Mouse (Mus musculus): ENCODE data around the gene Abcc6.
"Not testable (repeated sequence)": the region's sequence is repeated elsewhere in the genome, so short reads cannot be mapped to it uniquely, and the experiment has no call there.

Gene Abcc6

DNA sequence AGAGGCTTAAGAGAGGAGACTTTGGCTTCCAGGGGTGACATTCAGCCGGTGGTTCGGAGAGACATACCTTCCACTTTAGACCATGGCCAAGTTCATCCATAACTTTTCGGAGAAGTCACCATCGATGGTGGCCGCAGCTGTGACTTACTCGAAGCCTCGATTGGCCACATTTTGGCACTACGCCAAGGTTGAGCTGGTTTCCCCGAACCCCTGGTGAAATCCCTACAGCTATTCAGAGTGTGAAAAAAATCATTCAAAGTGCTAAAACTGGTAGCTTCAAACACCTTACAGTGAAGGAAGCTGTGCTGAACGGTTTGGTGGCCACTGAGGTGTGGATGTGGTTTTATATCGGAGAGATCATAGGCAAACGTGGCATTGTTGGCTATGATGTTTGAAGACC, 96.3 kb downstream of the Abcc6 start:
- not testable (repeated sequence) for DNase-seq (ENCODE audit: low read depth, low spot score)

DNA sequence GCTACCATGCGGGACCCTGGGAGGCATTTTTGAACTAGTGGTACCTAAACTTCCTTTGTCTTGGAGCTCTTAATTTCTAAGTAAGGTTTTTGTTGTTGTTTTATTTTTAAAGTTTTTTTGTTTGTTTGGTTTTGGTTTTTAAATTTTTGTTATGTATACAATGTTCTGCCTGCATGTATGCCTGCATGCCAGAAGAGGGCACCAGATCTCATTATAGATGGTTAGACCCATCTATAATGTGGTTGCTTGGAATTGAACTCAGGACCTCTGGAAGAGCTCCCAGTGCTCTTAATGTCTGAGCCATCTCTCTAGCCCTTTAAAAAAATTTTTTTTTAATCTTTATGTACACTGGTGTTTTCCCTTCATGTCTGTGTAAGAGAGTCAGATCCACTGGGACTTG, 100.4 kb downstream of the Abcc6 start:
- no peak for DNase-seq (ENCODE audit: low read depth, low spot score)

DNA sequence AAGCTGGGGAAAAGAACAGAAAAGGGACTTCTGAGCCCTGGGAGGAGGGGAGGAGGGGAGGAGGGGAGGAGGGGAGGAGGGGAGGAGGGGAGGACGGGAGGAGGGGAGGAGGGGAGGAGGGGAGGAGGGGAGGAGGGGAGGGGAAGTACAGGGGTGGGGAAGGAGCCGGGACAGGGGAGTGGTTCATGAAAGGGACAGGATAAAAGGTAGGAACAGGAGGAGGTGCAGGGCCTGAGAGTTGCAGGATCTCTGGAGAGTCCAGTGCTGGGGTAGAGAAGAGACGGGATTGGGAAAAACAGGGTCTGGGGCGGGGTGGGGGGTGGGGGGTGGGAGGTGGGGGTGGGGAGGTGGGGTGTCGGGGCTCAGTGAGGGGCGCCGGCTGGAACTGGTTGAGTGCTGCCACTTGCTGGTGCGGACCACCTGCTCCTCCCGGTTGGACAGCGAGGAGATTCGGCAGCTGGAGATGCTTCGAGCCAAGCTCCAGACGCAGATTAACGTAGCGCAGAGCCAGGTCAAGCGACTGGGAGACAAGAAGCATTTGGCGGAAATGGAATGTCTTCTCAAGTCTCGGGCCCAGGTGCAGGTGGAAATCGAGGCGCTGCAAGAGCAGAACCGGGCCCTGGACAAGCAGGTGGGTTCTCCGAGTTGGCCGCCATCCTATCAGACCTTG, 101.3 kb downstream of the Abcc6 start:
- no peak for DNase-seq (ENCODE audit: low read depth, low spot score)

DNA sequence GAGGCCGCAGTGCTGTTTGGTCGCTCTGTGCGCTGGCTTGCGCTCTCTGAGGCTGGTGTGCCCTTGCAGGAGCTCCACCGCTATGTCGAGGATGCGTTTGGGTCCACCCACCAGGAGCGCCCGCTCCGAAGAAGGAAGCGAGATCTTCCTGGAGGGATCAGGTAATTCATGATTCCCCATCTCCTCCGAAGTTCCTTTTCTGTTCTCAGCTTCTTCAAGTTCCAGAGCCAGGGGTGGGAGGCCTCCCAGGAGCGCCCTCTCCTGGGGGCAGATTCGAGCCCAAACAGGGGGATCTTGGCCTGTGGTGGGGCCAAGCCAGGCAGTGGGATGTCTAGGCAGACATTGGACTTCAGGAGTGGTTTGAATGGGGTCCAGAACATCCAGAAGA, 105.7 kb downstream of the Abcc6 start:
- DNase-seq (ENCODE audit: low read depth, low spot score): no peak

DNA sequence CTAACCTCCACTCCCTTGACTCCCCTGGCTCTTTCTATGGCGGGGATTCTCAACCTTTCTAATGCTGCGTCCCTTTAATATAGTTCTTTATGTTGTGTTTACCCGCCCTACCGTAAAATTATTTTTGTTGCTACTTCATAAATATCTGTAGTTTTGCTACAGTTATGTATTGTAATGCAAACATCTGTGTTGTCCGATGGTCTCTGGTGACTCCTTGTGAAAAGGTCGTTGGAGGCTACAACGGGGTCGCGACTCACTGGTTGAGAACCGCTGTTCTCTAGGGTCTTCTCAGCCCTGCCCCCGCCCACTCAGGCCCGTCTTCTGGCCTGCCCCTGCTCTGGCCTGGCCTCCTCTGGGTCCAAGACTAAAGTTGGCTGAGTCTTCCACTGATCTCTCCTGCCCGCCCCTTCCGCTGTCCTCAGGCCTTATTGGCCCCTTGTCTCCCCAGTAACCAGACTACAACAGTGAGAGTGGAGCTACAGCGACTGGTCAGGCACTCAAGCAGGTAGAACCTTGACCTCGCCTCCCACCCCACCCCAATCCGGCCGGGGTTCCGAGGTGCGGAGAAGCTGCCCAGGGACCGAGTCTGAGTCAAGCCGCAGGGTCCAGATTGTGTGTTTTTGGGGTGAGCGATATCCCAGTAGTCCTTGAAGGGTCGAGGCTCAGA, 106.2 kb downstream of the Abcc6 start, which contains the start of gene Ccdc114:
Gene Ccdc114, plus strand, starts transcription at position 311 of the 667 bp plus-strand sequence.
- peak; percentile 42 for DNase-seq (ENCODE audit: low read depth, low spot score)

DNA sequence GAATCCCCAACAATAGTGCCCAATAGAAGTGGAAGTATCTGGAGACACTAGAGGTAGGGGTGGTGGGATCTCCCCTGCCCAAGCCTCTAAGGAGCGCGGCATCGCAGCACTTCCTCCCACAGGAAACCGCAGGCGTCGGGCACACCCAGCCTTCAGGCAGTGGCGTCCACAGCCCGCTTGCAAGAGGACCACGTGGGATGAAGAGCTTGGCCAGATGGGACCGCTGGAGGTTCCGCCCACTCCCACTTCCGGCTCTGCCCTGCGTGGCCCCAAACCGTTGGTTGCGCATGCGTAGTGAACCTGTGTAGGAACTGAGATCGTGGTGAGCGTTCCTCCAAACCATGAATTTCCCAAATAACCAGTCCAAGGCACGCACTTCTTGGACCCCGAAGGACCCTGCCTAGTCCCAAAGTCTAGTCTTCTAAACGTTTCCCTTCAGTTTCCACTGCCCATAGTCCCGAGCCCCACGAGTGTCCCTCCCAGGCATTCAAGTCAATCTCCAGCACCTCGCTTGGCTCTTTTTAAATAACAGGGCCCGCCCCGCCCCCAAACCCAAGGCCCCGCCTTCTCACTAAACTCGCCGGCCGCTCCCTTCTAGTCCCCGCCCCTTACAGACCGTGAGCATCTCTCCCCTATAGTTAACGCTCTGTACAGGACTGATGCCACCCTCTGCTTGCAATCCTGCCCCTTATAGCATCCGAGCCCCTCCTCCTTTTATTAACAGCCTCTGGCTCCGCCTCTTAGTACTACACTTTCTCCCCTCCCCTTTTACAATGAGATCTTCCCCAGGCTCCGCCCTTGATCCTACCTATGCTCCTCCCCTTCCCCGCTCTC, 107.0 kb downstream of the Abcc6 start:
- peak; percentile 98 for DNase-seq (ENCODE audit: low read depth, low spot score)

DNA sequence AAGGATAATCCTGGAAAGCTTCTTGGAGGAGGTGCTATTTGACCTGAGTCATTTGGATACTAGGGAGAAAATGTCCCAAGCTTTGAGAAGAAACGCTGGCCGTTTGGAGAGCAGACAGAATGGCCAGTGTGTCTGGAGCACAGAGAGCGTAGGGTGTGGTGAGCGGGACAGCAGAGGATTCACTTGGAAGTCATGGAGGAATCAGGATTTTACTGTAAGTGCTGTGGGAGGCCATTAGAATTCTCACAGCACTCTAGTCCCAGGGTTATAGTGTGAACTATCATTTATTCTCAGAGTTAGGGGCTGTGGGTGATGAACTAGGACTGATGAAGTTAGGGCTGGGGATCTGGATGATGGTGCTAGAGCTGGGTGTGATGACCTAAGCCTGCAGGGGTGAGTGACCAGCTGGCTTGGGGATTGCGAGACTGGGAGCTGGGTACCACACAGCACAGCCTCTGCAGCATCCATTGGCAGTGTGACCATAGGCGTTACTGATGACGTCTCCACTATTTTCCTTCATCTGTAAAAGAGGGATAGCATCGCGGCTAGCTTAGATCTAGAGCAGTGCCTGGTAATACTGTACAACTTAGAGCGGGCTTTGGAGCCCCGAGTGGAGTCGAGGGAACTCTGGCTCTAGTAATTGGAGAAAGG, 108.0 kb downstream of the Abcc6 start:
- DNase-seq (ENCODE audit: low read depth, low spot score): no peak

DNA sequence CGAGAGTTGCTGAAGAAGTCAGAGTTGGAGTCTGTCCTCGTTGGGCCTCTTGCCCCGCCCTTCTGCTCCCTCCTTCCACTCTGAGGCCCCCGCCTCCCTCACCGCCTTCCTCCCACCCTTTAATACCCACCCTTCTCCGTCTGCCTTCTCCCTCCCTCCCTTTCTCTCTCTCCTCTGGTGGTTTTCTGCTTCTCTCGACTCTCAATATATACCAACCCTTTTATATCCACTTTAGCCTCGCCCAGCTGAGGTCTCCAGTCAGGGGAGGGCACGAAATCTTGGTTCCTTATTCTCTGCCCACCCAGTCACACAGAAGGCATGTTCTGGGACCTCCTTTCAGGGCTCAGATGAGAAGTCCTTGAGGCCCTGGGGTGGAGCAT, 108.9 kb downstream of the Abcc6 start, which contains the start of gene Emp3:
Gene Emp3, minus strand, starts transcription at position 163 of the 380 bp plus-strand sequence.
- DNase-seq (ENCODE audit: low read depth, low spot score): no peak

DNA sequence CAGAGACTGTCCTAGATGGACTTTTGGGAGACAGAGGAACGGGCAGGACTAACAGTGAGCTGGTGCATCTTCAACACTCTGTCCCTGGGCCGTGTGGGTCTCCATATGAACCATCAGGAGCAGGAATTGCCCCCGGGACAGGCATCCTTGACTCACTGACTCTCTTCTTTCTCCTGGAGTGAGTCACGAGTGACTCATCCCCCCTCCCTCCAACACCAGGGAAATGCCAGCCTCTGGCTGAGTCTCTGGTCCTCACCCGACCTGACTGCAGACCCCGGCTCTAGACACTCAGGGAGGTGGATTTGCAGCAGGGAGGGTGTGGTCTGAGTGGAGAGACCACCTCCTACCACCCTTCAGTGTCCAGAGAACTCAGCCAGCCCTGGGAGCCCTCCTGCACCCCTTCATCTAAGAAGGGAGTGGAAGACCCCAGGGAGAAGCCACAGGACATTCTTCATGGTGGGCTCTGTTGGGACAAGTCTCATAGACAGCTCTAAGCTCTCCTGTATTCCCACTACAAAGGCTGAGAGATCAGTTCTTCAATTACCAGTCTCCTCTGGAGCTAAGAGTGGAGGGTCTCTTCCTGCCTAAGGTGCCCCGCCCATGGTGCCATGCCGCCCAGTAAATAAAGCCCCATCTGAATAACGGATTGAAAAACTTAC, 109.4 kb downstream of the Abcc6 start:
- peak; percentile 75 for DNase-seq (ENCODE audit: low read depth, low spot score)

DNA sequence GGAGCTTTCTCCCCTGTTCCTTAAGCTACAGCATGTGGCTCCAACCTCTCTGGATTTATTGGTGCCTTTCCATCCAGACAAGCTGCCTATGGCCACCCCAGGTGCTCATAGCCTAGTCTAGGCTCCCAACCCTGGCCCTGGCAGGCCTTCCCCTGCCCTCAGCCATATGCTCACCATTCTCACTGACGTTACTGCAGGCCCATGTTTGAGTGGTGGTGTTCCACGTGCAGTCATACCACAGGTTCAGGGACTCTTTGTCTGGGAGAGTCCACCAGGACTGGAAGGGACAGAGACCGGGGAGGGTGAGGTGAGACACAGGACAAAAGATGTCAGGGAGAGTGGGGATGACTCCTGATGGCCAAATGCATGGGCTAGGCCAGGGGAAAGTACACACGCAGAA, 110.3 kb downstream of the Abcc6 start:
- DNase-seq (ENCODE audit: low read depth, low spot score): no peak

DNA sequence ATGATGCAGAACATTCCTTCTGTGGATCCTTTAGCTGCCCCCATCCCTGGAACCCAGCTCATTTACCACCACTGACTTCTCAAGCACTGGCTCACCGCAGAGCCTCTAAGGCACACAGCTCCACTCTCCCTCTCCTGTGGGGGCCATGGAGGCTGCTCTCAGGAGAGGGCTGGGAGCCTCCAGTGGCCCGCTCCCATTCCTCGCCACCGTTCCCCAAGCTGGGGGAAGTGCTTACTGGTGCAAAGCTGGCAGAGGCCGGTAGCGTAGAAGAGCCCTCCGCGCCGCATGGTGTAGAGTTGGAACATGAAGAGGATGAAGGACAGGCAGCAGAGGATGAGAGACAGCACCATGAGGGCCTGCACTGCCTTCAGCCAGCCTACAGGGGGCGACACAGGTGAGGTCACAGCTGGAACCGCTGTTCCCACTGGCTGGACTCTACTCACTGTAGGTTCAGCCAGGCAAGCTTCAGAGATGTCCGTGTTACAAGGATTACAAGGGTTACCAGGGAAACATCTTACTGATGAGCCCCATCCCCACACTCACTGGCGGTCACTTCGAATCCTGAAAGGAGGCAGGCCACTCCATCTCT, 110.9 kb downstream of the Abcc6 start:
- DNase-seq (ENCODE audit: low read depth, low spot score): no peak

DNA sequence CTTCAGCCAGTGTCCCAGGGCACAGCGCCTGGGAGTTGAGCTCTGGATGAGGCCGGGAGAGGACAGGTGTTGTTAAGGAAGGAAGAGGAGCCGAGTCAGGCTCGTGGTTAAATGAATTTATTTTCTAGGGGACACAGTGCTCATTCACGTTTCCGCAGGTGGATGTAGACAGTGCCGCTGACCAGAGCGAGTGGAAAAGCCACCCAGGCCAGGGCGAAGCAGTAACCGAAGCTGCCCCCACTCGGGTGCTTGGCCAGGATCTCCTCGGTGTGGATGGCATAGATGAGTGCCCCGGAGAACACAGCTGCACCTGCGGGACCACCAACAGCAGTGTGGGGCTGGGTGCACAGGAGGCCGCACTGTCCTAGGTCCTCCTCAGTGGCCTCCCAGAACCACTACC, 112.2 kb downstream of the Abcc6 start:
- DNase-seq (ENCODE audit: low read depth, low spot score): no peak
